Mouse (Mus musculus) granulocyte monocyte progenitor cell, adult 5-6 weeks (primary cell): ENCODE results near the gene Eif2a. TPM values are rescaled to one million over a fixed set of nuclear protein-coding genes. Genes with fewer than 3 reads are reported as not detected.

Experiments
- ATAC-seq: replicated peaks from 2 replicates; pipeline ENCODE4 v1.8.0; 2016; ENCODE audit warnings: mild to moderate bottlenecking, moderate TSS enrichment, inconsistent platforms; ENCODE audit not compliant: poor library complexity, severe bottlenecking
- total RNA-seq, 2 experiments: library from RNA; stranded (forward) in 1 of 2; stranded (reverse) in 1 of 2; fragments of 200-712, 200-1000 nt in 1 of 2; fragments of >200 nt in 1 of 2; fragmentation: Nextera tagmentation in 1 of 2; gene quantifications; 2 replicates each; pipeline ENCODE4 v1.2.3; 2014 to 2017

Eif2a gene
- total RNA-seq, 2 experiments from 2014 or later, result 99.8 to 127 TPM

DNA sequence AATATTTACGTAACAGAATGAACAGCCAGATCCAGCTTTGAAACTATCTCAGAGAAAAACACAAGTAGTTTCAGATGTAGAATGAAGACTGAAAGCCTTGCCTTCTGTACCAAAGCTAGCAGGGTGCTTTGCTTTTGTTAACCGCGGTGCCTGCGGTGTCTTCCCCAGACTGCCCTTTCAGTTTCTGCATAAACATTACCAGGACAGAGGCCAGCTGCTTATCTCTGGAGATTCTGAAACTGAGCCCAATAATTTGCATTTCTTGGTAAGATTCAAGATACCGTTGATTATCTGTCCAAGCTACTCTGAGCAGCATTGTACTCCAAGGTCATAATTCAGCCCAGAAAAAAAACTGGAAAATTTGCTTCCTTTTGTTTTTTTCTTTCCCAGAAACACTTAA is 68.0 kb downstream of the Eif2a start:
- ATAC-seq, result no peak

Other genes starting within 250 kb of the Eif2a start
- gene Tsc22d2, start 111.1 kb upstream of the Eif2a start, total RNA-seq (2014; fragmentation: Nextera tagmentation), result 9.2 and 14.0 TPM in 2 replicates
- 7.9 and 11.0 TPM in 2 replicates for gene Tsc22d2, start 111.1 kb upstream of the Eif2a start, total RNA-seq (2017)
- 117 and 128 TPM in 2 replicates for gene Serp1, start 71 bp downstream of the Eif2a start, total RNA-seq (2014; fragmentation: Nextera tagmentation)
- gene Serp1, start 71 bp downstream of the Eif2a start, total RNA-seq (2017), result 140 and 165 TPM in 2 replicates
- 80.8 and 97.3 TPM in 2 replicates for gene Selenot, start 50.8 kb downstream of the Eif2a start, total RNA-seq (2014; fragmentation: Nextera tagmentation)
- 158 and 187 TPM in 2 replicates for gene Selenot, start 50.8 kb downstream of the Eif2a start, total RNA-seq (2017)
- gene Erich6, start 111.4 kb downstream of the Eif2a start, total RNA-seq (2014; fragmentation: Nextera tagmentation), result not detected in 2 replicates
- gene Erich6, start 111.4 kb downstream of the Eif2a start, total RNA-seq (2017), result not detected in 2 replicates
- gene Siah2, start 166.6 kb downstream of the Eif2a start, total RNA-seq (2014; fragmentation: Nextera tagmentation), result 8.3 and 9.4 TPM in 2 replicates
- gene Siah2, start 166.6 kb downstream of the Eif2a start, total RNA-seq (2017), result 8.7 and 13.8 TPM in 2 replicates